Mouse (Mus musculus): ENCODE measurements around the gene Gm21739. TPM values are rescaled to one million over a fixed set of nuclear protein-coding genes. Genes with fewer than 3 reads are reported as not detected.

The Gm21739 gene
- not detected for polyA plus RNA-seq (2014; fragmentation: Illumina TruSeq; extraction: RNeasy Lipid Tissue Mini Kit (QIAGEN cat#74804); ENCODE audit: low read depth, low replicate concordance)

DNA sequence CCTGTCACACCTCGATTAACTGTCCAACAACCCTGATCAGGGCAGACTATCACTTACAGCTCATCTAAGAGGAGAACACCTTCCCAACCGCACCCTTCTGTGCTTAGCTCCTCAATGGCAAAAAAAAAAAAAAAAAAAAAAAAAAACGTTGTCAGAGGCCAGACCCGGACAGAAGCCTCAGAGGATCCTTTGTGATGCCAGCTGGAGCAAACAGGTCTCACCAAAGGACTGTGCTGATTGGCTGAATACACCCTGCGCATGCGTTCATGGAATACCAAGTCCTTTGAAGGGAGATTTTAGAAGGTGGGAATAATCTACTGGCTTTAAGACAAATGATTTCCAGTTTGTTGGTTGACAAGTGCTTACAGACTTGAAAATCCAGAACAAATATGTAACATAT, at the start of gene Gm21739:
Gm21739 (minus strand) TSS at position 101 of the 400 bp plus-strand sequence.

